ENCODE assay signal across 20 mouse cellular contexts in genomic region chr19:49242601-49243000, GRCm38 (mm10).
DNase-seq lines count a peak whose midpoint lies in the region.
"Had no signal": no experiment of that assay in that cellular context is flagged by ENCODE, and none has a peak within 500 bp of the region (broad histone marks: within the 10 kb centered on the region; RNA-seq: fewer than 3 reads in every experiment).

No protein-coding gene starts in this region.

- DNase-seq in ES-CJ7 (ENCODE audit: low read depth, low spot score) (peak; percentile 41), R1 (ENCODE audit: low read depth, low spot score) (peak; percentile 59), ZHBTc4 (ENCODE audit: low read depth, low spot score) (peak; percentile 66), adipocyte (ENCODE audit: low spot score) (no peak)
- no peak for DNase-seq in right cerebral cortex, postnatal 10 days (ENCODE audit: low spot score in 2 of 2)
- DNase-seq in cerebellum, adult 9-10 months: no peak
- DNase-seq: adrenal gland, adult 2 months; adrenal gland, adult 8-10 months; adrenal gland, postnatal 10 days; adrenal gland, postnatal 14 days; adrenal gland, postnatal 25 days; adrenal gland, postnatal 36 days; B cell, adult 2 months; cerebellum, adult 11 months; cerebellum, adult 11-12 months; cerebellum, adult 18-20 months; cerebellum, adult 2 months; cerebellum, adult 8-10 months; cerebellum, adult 9-11 months; cerebellum, postnatal 10 days had no signal

Comparison
In these comparisons a context has a peak if more than half of its experiments do, and no peak if none do; other contexts are left out.
1. DNase-seq: peak in ES-CJ7 (single experiment), R1 (single experiment) and ZHBTc4 (single experiment); none in adipocyte (single experiment), right cerebral cortex, postnatal 10 days (0 of 2) and cerebellum, adult 9-10 months (single experiment).